Mouse (Mus musculus) kidney, embryonic 14.5 days (tissue): ENCODE data around the gene Rabepk. TPM values are rescaled to one million over a fixed set of nuclear protein-coding genes. Genes with fewer than 3 reads are reported as not detected.
A peak's percentile ranks its signal among the peaks of the same experiment; 100 is the strongest.
"Not testable (repeated sequence)": the region's sequence is repeated elsewhere in the genome, so short reads cannot be mapped to it uniquely, and the experiment has no call there.

Experiments
- ATAC-seq: fragments of 200-750 bp; cut with Nextera tagmentation; 2 replicates; pipeline ENCODE4 v1.8.0; 2017; ENCODE audit warnings: moderate number of reproducible peaks, mild to moderate bottlenecking, moderate TSS enrichment, moderate library complexity; ENCODE audit not compliant: low FRiP score, low TSS enrichment
- H3K27ac ChIP-seq: fragments of 300-500 bp; sonication (generic); 2 replicates; pipeline ENCODE4 v1.5.1; 2014; ENCODE audit warnings: low read depth, mild to moderate bottlenecking, low read length, moderate library complexity, mixed read lengths
- H3K27me3 ChIP-seq: fragments of 300-500 bp; sonication (generic); 2 replicates; pipeline ENCODE4 v1.6.1; 2014; ENCODE audit warnings: mild to moderate bottlenecking, low read length; ENCODE audit not compliant: control insufficient read depth, insufficient read depth
- H3K36me3 ChIP-seq: fragments of 300-500 bp; sonication (generic); 2 replicates; pipeline ENCODE4 v1.6.1; 2014; ENCODE audit warnings: low read length, mixed read lengths; ENCODE audit not compliant: control insufficient read depth, insufficient read depth
- H3K4me1 ChIP-seq: fragments of 300-500 bp; sonication (generic); 2 replicates; pipeline ENCODE4 v1.6.1; 2014; ENCODE audit warnings: low read length, mixed read lengths; ENCODE audit not compliant: control insufficient read depth, insufficient read depth
- H3K4me2 ChIP-seq: fragments of 300-500 bp; sonication (generic); replicated peaks from 2 replicates; pipeline ENCODE4 v1.6.1; 2014; ENCODE audit warnings: low read depth, mild to moderate bottlenecking, low read length
- H3K4me3 ChIP-seq: fragments of 300-500 bp; sonication (generic); 2 replicates; pipeline ENCODE4 v1.5.1; 2014; ENCODE audit warnings: mild to moderate bottlenecking, low read length
- H3K9ac ChIP-seq: fragments of 300-500 bp; sonication (generic); 2 replicates; pipeline ENCODE4 v1.6.1; 2014; ENCODE audit warnings: low read depth, mild to moderate bottlenecking, low read length, moderate library complexity
- H3K9me3 ChIP-seq: fragments of 300-500 bp; sonication (generic); 2 replicates; pipeline ENCODE4 v1.6.1; 2016; ENCODE audit warnings: low read length; ENCODE audit not compliant: control insufficient read depth
- WGBS: fragments of 180-500 bp; shearing (Covaris S2); extraction: QIAGEN DNeasy Blood & Tissue Kit; methylation state at CpG from one replicate; pipeline ENCODE4 v1.1.7; 2014; 5-methylcytosine and 5-hydroxymethylcytosine counted together
- polyA plus RNA-seq: library from polyadenylated mRNA; unstranded; fragments of >200 nt; fragmentation: Nextera tagmentation; extraction: Ambion mirVana; gene quantifications from 2 replicates; pipeline ENCODE4 v1.2.1, GENCODE M21; 2014

The Rabepk gene
- polyA plus RNA-seq, 1 experiment from 2014 or later, result 35.9 TPM

DNA sequence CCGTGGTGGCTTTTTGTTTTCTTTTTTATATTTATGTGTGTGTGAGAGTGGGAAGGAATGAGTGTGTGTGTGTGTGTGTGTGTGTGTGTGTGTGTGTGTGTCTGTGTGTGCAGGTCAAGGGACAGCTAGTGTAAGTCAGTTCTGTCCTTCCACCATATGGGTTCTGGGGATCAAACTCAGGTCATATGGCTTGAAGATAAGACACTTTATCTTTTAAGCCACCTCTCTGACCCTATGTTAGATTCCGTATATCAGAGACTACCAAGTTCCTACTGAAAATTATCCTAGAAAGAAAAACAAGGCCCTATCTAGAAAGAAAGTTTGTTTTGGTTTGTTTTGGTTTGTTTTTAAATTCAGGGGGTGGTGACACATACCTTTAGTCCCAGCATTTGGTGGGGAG, 37.5 kb downstream of the Rabepk start:
- Histone ChIP-seq H3K27me3 (no peaks in the 10 kb centered on the region), H3K4me3 (no peak overlapping the region), H3K36me3 (no peaks in the 10 kb centered on the region), H3K27ac (no peak overlapping the region), H3K4me2 (no peak overlapping the region), H3K9ac (no peak overlapping the region), H3K4me1 (no peaks in the 10 kb centered on the region), H3K9me3 (no peaks in the 10 kb centered on the region)
- ATAC-seq, result no peak
- 66% methylated on average over 2 of the region's 2 CpGs for WGBS

DNA sequence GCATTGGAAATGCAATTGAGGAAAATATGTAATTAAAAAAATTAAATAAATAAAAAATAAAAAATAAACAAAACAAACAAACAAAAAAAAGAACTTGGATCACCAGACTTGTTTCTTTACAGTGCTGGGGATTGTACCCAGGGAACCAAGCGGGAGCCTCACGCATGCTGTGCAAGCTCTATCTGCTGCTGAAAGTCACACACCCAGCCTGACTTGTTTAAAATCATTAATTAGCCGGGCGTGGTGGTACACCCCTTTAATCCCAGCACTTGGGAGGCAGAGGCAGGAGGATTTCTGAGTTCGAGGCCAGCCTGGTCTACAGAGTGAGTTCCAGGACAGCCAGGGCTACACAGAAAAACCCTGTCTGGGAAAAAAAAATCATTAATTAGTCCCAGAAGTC, 38.4 kb downstream of the Rabepk start:
- H3K4me2 ChIP-seq, H3K4me3 ChIP-seq, H3K4me1 ChIP-seq, H3K27me3 ChIP-seq, H3K36me3 ChIP-seq, H3K27ac ChIP-seq, ATAC-seq, H3K9me3 ChIP-seq, H3K9ac ChIP-seq: not testable (repeated sequence)
- WGBS, result 91% methylated on average over 5 of the region's 5 CpGs

DNA sequence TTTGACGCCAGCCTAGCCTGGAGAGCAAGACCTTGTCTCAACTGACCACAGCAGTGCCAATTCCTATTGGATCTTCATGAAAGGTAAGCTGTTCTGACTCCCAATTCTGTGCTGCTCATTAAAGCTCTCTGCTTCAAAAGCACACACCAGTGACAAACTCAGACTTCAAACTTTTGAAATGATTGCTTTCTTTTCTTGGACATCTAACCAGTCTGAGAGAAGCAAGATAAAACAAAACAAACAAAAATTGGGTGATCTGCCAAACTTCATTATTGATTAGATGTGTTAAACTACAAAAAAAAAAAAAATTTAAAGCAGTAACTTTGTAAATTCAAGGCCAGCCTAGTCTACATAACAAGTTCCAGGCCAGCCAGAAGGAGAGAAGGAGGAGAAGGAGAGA, 42.4 kb downstream of the Rabepk start:
- 57% methylated on average over 1 of the region's 1 CpGs for WGBS
- Histone ChIP-seq H3K4me3 (no peak overlapping the region), H3K4me1 (peaks cover 7% of the 10 kb centered on the region; the same call in 1 of the 2 replicates), H3K27ac (no peak overlapping the region), H3K9me3 (no peaks in the 10 kb centered on the region), H3K36me3 (no peaks in the 10 kb centered on the region), H3K27me3 (no peaks in the 10 kb centered on the region), H3K9ac (no peak overlapping the region), H3K4me2 (no peak overlapping the region)
- no peak for ATAC-seq

DNA sequence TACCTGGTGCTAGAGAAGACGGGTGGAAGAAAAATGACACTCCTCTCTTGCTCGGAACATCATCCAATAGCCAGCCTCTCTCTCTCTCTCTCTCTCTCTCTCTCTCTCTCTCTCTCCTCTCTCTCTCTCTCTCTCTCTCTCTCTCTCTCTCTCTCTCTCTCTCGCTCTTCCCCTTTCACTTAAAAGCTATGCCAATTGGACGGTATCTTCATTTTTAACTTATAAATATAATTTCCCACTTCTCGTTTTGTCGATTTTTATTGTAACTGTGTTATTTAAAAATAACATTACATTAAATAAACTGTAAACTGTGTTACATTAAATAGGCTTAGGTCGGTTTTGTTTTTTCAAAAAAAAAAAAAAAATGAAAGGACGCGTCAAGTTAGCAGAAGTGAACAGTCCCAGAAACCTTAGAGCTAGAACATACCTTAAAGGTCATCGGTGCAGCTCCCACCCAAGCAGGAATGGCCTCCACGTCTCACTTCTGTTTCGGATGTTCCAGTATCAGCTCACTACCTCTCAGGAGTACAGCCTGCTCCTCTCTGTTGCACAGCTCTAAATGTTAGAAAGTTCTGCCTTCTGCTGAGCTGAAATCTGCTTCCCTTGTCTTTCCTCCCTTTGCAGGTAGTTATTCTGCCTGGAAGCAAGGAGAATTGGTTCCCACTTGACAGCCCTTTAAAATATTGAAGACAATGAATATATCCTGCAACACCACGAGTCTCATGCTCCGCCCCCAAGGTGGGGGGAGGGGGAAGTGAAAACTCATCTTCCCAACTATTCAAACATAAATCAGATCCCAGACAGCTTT, 45.0 kb downstream of the Rabepk start, which contains the start of gene Gapvd1:
Gapvd1 (minus strand) TSS at position 682 of the 808 bp plus-strand sequence.
- peak within 1 kb of the TSS; percentile 97 for H3K4me3 ChIP-seq
- H3K36me3 ChIP-seq, result no peaks in the 10 kb centered on the region
- no peaks in the 10 kb centered on the region for H3K9me3 ChIP-seq
- H3K27me3 ChIP-seq, result no peaks in the 10 kb centered on the region
- H3K9ac ChIP-seq, result peak within 1 kb of the TSS; percentile 97
- H3K27ac ChIP-seq, result peak within 1 kb of the TSS; percentile 90
- ATAC-seq, result no peak
- H3K4me1 ChIP-seq, result peaks cover 11% of the 10 kb centered on the region; the same call in 1 of the 2 replicates
- H3K4me2 ChIP-seq, result peak within 1 kb of the TSS; percentile 69
- 2% methylated on average over 14 of the region's 14 CpGs for WGBS

DNA sequence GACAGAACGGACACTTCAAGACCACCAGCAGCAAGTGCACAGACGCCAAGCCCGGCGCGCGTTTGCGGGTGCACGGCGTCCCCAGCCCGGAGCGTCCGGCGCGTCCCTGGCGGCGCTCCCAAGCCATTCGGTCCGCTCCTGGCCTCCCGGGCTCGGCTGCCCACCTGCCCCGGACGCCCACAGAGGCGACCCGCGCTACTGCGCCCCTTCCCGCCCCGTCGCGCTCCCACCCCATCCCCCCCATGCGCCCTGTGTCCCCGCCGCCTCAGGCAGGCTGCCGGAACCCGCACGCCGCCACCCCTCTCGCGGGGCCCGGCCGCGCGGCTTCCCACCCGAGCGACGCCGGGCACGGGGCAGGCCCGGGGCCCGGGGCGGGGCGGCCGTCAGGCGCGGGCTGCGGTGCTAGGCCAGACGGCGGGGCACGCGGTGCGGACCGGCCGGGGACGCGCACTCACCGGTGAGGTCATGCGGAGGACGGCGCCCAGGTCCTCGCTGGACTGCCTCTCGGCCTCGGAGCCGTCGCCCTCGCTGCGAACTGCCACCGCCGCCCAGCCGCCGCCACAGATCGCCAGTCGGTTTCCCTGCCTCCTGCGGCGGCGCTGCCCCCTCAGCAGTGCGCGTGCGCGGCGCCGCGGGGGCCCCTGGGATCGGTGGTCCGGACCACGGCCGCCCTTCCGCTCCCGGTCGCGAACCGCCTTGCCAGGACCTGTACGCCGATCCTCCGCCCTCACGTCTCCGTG, 45.7 kb downstream of the Rabepk start:
- Histone ChIP-seq H3K9ac (peak overlapping the region; percentile 97), H3K36me3 (no peaks in the 10 kb centered on the region), H3K27ac (peak overlapping the region; percentile 90), H3K9me3 (no peaks in the 10 kb centered on the region), H3K27me3 (no peaks in the 10 kb centered on the region), H3K4me3 (peak overlapping the region; percentile 97), H3K4me1 (peaks cover 11% of the 10 kb centered on the region; the same call in 1 of the 2 replicates), H3K4me2 (peak overlapping the region; percentile 69)
- 1% methylated on average over 94 of the region's 106 CpGs for WGBS
- peak; percentile 94 for ATAC-seq

DNA sequence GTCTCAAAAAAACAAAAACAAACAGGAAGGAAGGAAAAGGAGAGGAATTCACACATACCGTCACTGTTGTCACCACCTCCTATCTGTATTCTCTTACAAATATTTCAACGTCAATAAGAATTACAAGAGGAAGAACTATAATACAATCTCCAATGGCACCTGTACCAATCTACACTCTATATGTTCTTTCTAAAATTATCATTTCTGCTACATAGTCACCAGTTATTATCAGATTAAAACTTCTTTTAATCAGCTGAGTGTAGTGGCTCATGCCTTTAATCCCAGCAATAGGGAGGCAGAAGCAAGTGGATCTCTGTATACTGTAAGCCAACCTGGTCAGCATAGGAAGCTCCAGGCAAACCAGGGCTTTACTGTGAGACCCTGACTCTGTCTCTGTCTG, 49.5 kb downstream of the Rabepk start:
- H3K9me3 ChIP-seq, result no peaks in the 10 kb centered on the region
- H3K9ac ChIP-seq, result no peak overlapping the region
- H3K27me3 ChIP-seq, result no peaks in the 10 kb centered on the region
- 87% methylated on average over 2 of the region's 2 CpGs for WGBS
- H3K4me2 ChIP-seq, result no peak overlapping the region
- H3K4me3 ChIP-seq, result no peak overlapping the region
- peaks cover 4% of the 10 kb centered on the region; the same call in 1 of the 2 replicates for H3K36me3 ChIP-seq
- peaks cover 11% of the 10 kb centered on the region; the same call in 1 of the 2 replicates for H3K4me1 ChIP-seq
- no peak overlapping the region for H3K27ac ChIP-seq
- no peak for ATAC-seq

DNA sequence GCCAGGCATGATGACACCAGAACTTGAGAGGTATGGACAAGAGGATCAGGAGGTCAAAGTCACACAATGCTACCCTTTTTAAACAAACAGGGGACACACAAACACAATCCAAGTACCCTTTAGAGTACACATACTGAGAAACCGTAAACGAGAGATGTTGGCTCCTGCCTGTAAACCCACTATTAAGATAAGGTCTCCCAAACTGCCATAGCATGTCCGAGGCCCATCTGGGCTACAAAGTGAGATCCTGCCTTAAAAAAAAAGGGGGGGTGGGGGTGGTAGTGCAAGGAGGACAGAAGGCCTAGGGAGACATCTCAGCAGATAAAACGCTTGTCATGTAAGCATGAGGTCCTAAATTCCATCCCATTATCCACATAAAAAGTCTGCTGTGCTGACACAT, 51.2 kb downstream of the Rabepk start:
- peaks cover 4% of the 10 kb centered on the region; the same call in 1 of the 2 replicates for H3K36me3 ChIP-seq
- no peak overlapping the region for H3K27ac ChIP-seq
- H3K4me3 ChIP-seq, result no peak overlapping the region
- 94% methylated on average over 4 of the region's 4 CpGs for WGBS
- no peak overlapping the region for H3K4me2 ChIP-seq
- H3K9me3 ChIP-seq, result no peaks in the 10 kb centered on the region
- H3K9ac ChIP-seq, result no peak overlapping the region
- no peak for ATAC-seq
- peaks cover 6% of the 10 kb centered on the region; the same call in 1 of the 2 replicates for H3K4me1 ChIP-seq
- H3K27me3 ChIP-seq, result no peaks in the 10 kb centered on the region

DNA sequence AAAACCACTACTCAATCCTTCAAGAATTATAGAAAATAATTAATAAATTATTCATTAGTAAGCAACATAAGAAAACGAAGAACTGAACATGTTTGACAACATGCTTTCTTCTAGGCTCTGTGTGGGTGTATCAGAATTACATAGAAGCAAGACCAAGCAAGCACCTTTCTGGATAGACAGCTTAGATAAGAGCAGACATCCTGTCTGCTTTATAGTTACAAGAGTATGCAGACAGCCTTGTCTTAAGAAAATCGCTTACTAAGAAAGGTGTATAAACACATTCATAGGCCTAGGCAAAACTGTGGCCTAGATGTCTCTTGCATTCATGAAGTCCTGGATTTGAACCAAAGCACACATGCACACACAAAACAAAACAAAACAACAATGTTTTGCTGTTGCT, 54.0 kb downstream of the Rabepk start:
- no peaks in the 10 kb centered on the region for H3K4me1 ChIP-seq
- no peak overlapping the region for H3K4me2 ChIP-seq
- H3K9me3 ChIP-seq, result no peaks in the 10 kb centered on the region
- no peak overlapping the region for H3K27ac ChIP-seq
- H3K4me3 ChIP-seq, result no peak overlapping the region
- H3K27me3 ChIP-seq, result no peaks in the 10 kb centered on the region
- ATAC-seq, result no peak
- no peak overlapping the region for H3K9ac ChIP-seq
- 91% methylated on average over 2 of the region's 2 CpGs for WGBS
- H3K36me3 ChIP-seq, result peaks cover 4% of the 10 kb centered on the region; the same call in 1 of the 2 replicates

DNA sequence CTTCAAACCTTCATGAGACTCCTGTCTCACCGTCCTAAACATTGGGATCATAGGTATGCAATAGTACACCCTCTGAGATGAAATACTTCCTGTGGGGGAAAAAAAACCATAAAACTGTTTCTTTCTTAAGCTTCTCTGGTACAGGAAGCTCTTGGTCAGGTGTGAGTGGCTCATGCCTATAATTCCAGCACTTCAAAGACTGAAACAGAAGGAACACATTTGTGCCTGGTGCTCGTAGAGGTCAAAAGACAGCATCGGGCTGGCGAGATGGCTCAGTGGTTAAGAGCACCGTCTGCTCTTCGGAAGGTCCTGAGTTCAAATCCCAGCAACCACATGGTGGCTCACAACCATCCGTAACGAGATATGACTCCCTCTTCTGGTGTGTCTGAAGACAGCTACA, 55.2 kb downstream of the Rabepk start:
- Histone ChIP-seq H3K36me3 (peaks cover 4% of the 10 kb centered on the region; the same call in 1 of the 2 replicates), H3K4me1 (no peaks in the 10 kb centered on the region), H3K9me3 (no peaks in the 10 kb centered on the region), H3K27me3 (no peaks in the 10 kb centered on the region), H3K9ac (no peak overlapping the region), H3K4me3 (no peak overlapping the region), H3K4me2 (no peak overlapping the region), H3K27ac (no peak overlapping the region)
- ATAC-seq, result no peak
- 94% methylated on average over 8 of the region's 8 CpGs for WGBS
